Mouse (Mus musculus): Measurements from ENCODE around the gene Rtn4r. TPM values are rescaled to one million over a fixed set of nuclear protein-coding genes. Genes with fewer than 3 reads are reported as not detected.

Gene Rtn4r
- total and polyA plus RNA-seq, 2 experiments = not detected

GRCm38 (mm10) chr16:18103366-18103765 lies 24.1 kb upstream of the Rtn4r start:
- H3K27ac ChIP-seq (replicated peaks; ENCODE audit: insufficient read depth, low read depth, low read length) = no peak overlapping the region
- no peaks in the 10 kb centered on the region for H3K79me2 ChIP-seq (ENCODE audit: control insufficient read depth, insufficient read depth, low read length)
- WGBS = 24% methylated on average over 1 of the region's 1 CpGs
- no peak for TF ChIP-seq CTCF (IDR thresholded peaks at IDR 0.05; ENCODE audit: low read depth, low read length)
- no peak for TF ChIP-seq POLR2A (IDR thresholded peaks at IDR 0.05; ENCODE audit: extremely low read depth, insufficient read depth, low read length)
- H3K4me1 ChIP-seq (ENCODE audit: control insufficient read depth, insufficient read depth, low read length) = no peaks in the 10 kb centered on the region
- H3K9ac ChIP-seq (ENCODE audit: low read depth, low read length) = no peak overlapping the region
- H3K36me3 ChIP-seq (ENCODE audit: control insufficient read depth, insufficient read depth, low read length) = no peaks in the 10 kb centered on the region
- no peaks in the 10 kb centered on the region for H3K27me3 ChIP-seq (ENCODE audit: control insufficient read depth, insufficient read depth, low read length)
- peak; percentile 17 for DNase-seq (ENCODE audit: extremely low read depth, low read depth, low spot score)
- no peak overlapping the region for H3K4me3 ChIP-seq (ENCODE audit: insufficient read depth, low read depth, low read length)

- no peak for DNase-seq (ENCODE audit: extremely low read depth, low read depth, low spot score)
- Histone ChIP-seq H3K4me1 (ENCODE audit: control insufficient read depth, insufficient read depth, low read length) (no peaks in the 10 kb centered on the region), H3K36me3 (ENCODE audit: control insufficient read depth, insufficient read depth, low read length) (no peaks in the 10 kb centered on the region), H3K9ac (ENCODE audit: low read depth, low read length) (no peak overlapping the region), H3K79me2 (ENCODE audit: control insufficient read depth, insufficient read depth, low read length) (no peaks in the 10 kb centered on the region), H3K27me3 (ENCODE audit: control insufficient read depth, insufficient read depth, low read length) (no peaks in the 10 kb centered on the region), H3K27ac (replicated peaks; ENCODE audit: insufficient read depth, low read depth, low read length) (no peak overlapping the region), H3K4me3 (ENCODE audit: insufficient read depth, low read depth, low read length) (no peak overlapping the region)
- 68% methylated on average over 6 of the region's 6 CpGs for WGBS
- TF ChIP-seq POLR2A (IDR thresholded peaks at IDR 0.05; ENCODE audit: extremely low read depth, insufficient read depth, low read length) = no peak
- no peak for TF ChIP-seq CTCF (IDR thresholded peaks at IDR 0.05; ENCODE audit: low read depth, low read length)
Measured at GRCm38 (mm10) chr16:18103808-18104207, 23.6 kb upstream of the Rtn4r start.

- H3K4me1 ChIP-seq (ENCODE audit: control insufficient read depth, insufficient read depth, low read length) = no peaks in the 10 kb centered on the region
- H3K36me3 ChIP-seq (ENCODE audit: control insufficient read depth, insufficient read depth, low read length) = no peaks in the 10 kb centered on the region
- H3K9ac ChIP-seq (ENCODE audit: low read depth, low read length) = no peak overlapping the region
- no peaks in the 10 kb centered on the region for H3K27me3 ChIP-seq (ENCODE audit: control insufficient read depth, insufficient read depth, low read length)
- no peak overlapping the region for H3K4me3 ChIP-seq (ENCODE audit: insufficient read depth, low read depth, low read length)
- 50% methylated on average over 5 of the region's 5 CpGs for WGBS
- peak; percentile 93 for TF ChIP-seq CTCF (IDR thresholded peaks at IDR 0.05; ENCODE audit: low read depth, low read length)
- no peak for TF ChIP-seq POLR2A (IDR thresholded peaks at IDR 0.05; ENCODE audit: extremely low read depth, insufficient read depth, low read length)
- no peaks in the 10 kb centered on the region for H3K79me2 ChIP-seq (ENCODE audit: control insufficient read depth, insufficient read depth, low read length)
- DNase-seq (ENCODE audit: extremely low read depth, low read depth, low spot score) = peak; percentile 86
- H3K27ac ChIP-seq (replicated peaks; ENCODE audit: insufficient read depth, low read depth, low read length) = no peak overlapping the region
Measured at GRCm38 (mm10) chr16:18108221-18108966, 19.0 kb upstream of the Rtn4r start.

GRCm38 (mm10) chr16:18111042-18111441 lies 16.4 kb upstream of the Rtn4r start:
- Histone ChIP-seq H3K27me3 (ENCODE audit: control insufficient read depth, insufficient read depth, low read length) (no peaks in the 10 kb centered on the region), H3K79me2 (ENCODE audit: control insufficient read depth, insufficient read depth, low read length) (no peaks in the 10 kb centered on the region), H3K27ac (replicated peaks; ENCODE audit: insufficient read depth, low read depth, low read length) (no peak overlapping the region), H3K36me3 (ENCODE audit: control insufficient read depth, insufficient read depth, low read length) (no peaks in the 10 kb centered on the region), H3K9ac (ENCODE audit: low read depth, low read length) (no peak overlapping the region), H3K4me3 (ENCODE audit: insufficient read depth, low read depth, low read length) (no peak overlapping the region), H3K4me1 (ENCODE audit: control insufficient read depth, insufficient read depth, low read length) (no peaks in the 10 kb centered on the region)
- WGBS = 92% methylated on average over 7 of the region's 7 CpGs
- TF ChIP-seq POLR2A (IDR thresholded peaks at IDR 0.05; ENCODE audit: extremely low read depth, insufficient read depth, low read length) (no peak), CTCF (IDR thresholded peaks at IDR 0.05; ENCODE audit: low read depth, low read length) (no peak)
- no peak for DNase-seq (ENCODE audit: extremely low read depth, low read depth, low spot score)

GRCm38 (mm10) chr16:18116467-18116866 lies 11.0 kb upstream of the Rtn4r start:
- no peak overlapping the region for H3K4me3 ChIP-seq (ENCODE audit: insufficient read depth, low read depth, low read length)

GRCm38 (mm10) chr16:18118285-18118684 lies 9.2 kb upstream of the Rtn4r start:
- no peaks in the 10 kb centered on the region for H3K79me2 ChIP-seq (ENCODE audit: control insufficient read depth, insufficient read depth, low read length)
- no peak for DNase-seq (ENCODE audit: extremely low read depth, low read depth, low spot score)
- no peaks in the 10 kb centered on the region for H3K36me3 ChIP-seq (ENCODE audit: control insufficient read depth, insufficient read depth, low read length)
- no peaks in the 10 kb centered on the region for H3K27me3 ChIP-seq (ENCODE audit: control insufficient read depth, insufficient read depth, low read length)
- H3K9ac ChIP-seq (ENCODE audit: low read depth, low read length) = no peak overlapping the region
- 66% methylated on average over 3 of the region's 3 CpGs for WGBS
- H3K27ac ChIP-seq (replicated peaks; ENCODE audit: insufficient read depth, low read depth, low read length) = no peak overlapping the region
- H3K4me1 ChIP-seq (ENCODE audit: control insufficient read depth, insufficient read depth, low read length) = no peaks in the 10 kb centered on the region
- no peak overlapping the region for H3K4me3 ChIP-seq (ENCODE audit: insufficient read depth, low read depth, low read length)
- TF ChIP-seq POLR2A (IDR thresholded peaks at IDR 0.05; ENCODE audit: extremely low read depth, insufficient read depth, low read length) (no peak), CTCF (IDR thresholded peaks at IDR 0.05; ENCODE audit: low read depth, low read length) (no peak)

More at GRCm38 (mm10) chr16:18116467-18116866, 11.0 kb upstream of the Rtn4r start:
- Histone ChIP-seq H3K36me3 (ENCODE audit: control insufficient read depth, insufficient read depth, low read length) (no peaks in the 10 kb centered on the region), H3K79me2 (ENCODE audit: control insufficient read depth, insufficient read depth, low read length) (no peaks in the 10 kb centered on the region), H3K27me3 (ENCODE audit: control insufficient read depth, insufficient read depth, low read length) (no peaks in the 10 kb centered on the region), H3K9ac (ENCODE audit: low read depth, low read length) (no peak overlapping the region), H3K27ac (replicated peaks; ENCODE audit: insufficient read depth, low read depth, low read length) (no peak overlapping the region), H3K4me1 (ENCODE audit: control insufficient read depth, insufficient read depth, low read length) (no peaks in the 10 kb centered on the region)
- no peak for TF ChIP-seq POLR2A (IDR thresholded peaks at IDR 0.05; ENCODE audit: extremely low read depth, insufficient read depth, low read length)
- DNase-seq (ENCODE audit: extremely low read depth, low read depth, low spot score) = no peak
- 90% methylated on average over 4 of the region's 4 CpGs for WGBS

Data from liver, adult 2 months (tissue).